Mouse (Mus musculus) B cell, adult (primary cell): ENCODE measurements around the gene Lgalsl. TPM values are rescaled to one million over a fixed set of nuclear protein-coding genes. Genes with fewer than 3 reads are reported as not detected.

Source experiments
- total RNA-seq: library from RNA; stranded (reverse); gene quantifications from 4 replicates; pipeline ENCODE4 v1.2.4, GENCODE M21; 2023; ENCODE audit not compliant: inconsistent age

Lgalsl gene
- 2.4 to 4.4 TPM (median 4.1 TPM) in 4 replicates for total RNA-seq

GRCm38 (mm10) chr11:20830686-20831505 lies at the start of gene Lgalsl:
TSS of gene Lgalsl (minus strand) at chr11:20831056.

Other genes starting within 250 kb of the Lgalsl start
- 95.4 to 104 TPM (median 98.4 TPM) in 4 replicates for gene Aftph, start 89.5 kb downstream of the Lgalsl start, total RNA-seq